Mouse (Mus musculus): ENCODE measurements around the gene Tctex1d4.

- TF ChIP-seq CTCF (IDR thresholded peaks at IDR 0.05; ENCODE audit: insufficient read depth, low read length) (no peak), POLR2A (IDR thresholded peaks at IDR 0.05; ENCODE audit: borderline replicate concordance, extremely low read depth, low read depth, low read length) (no peak)
Measured at GRCm38 (mm10) chr4:117109330-117109729, 17.3 kb upstream of the Tctex1d4 start.
